Mouse (Mus musculus): Measurements from ENCODE around the gene Dctn1. TPM values are rescaled to one million over a fixed set of nuclear protein-coding genes. Genes with fewer than 3 reads are reported as not detected.
A peak's percentile ranks its signal among the peaks of the same experiment; 100 is the strongest.

The Dctn1 gene
- total and polyA plus RNA-seq, 2 experiments from 2014 or later = 126 to 152 TPM

- H3K4me1 ChIP-seq (ENCODE audit: insufficient read depth) = peaks cover 22% of the 10 kb centered on the region
- no peak for TF ChIP-seq CTCF (IDR thresholded peaks at IDR 0.05; ENCODE audit: low read depth)
- ATAC-seq (no peak), DNase-seq (no peak)
- H3K36me3 ChIP-seq (ENCODE audit: insufficient read depth) = peaks cover 25% of the 10 kb centered on the region
- H3K27me3 ChIP-seq (ENCODE audit: insufficient read depth, low read length) = no peaks in the 10 kb centered on the region
- no peak overlapping the region for H3K4me3 ChIP-seq (ENCODE audit: low read depth, low read length)
- no peaks in the 10 kb centered on the region for H3K9me3 ChIP-seq (ENCODE audit: low read length)
- no peak overlapping the region for H3K27ac ChIP-seq (ENCODE audit: low read depth, low read length)
- peak overlapping the region; percentile 93; the same call in 1 of the 2 replicates for H3K4me2 ChIP-seq (ENCODE audit: low read depth)
- no peak overlapping the region for H3K9ac ChIP-seq
- 80% methylated on average over 7 of the region's 7 CpGs for WGBS
These were observed 46.0 kb upstream of the Dctn1 start for GRCm38 (mm10) chr6:83119734-83120051.

GRCm38 (mm10) chr6:83120930-83121862 is 44.5 kb upstream of the Dctn1 start, which contains the start of gene Wbp1:
Wbp1 (minus strand) TSS chr6:83121559.
- ATAC-seq = peak; percentile 96

GRCm38 (mm10) chr6:83121863-83122710 is 43.6 kb upstream of the Dctn1 start:
- no peak for TF ChIP-seq CTCF (IDR thresholded peaks at IDR 0.05; ENCODE audit: low read depth)
- Histone ChIP-seq H3K9me3 (ENCODE audit: low read length) (no peaks in the 10 kb centered on the region), H3K4me1 (ENCODE audit: insufficient read depth) (peaks cover 22% of the 10 kb centered on the region), H3K4me3 (ENCODE audit: low read depth, low read length) (peak overlapping the region; percentile 70), H3K9ac (peak overlapping the region; percentile 70), H3K4me2 (ENCODE audit: low read depth) (peak overlapping the region; percentile 93), H3K36me3 (ENCODE audit: insufficient read depth) (peaks cover 24% of the 10 kb centered on the region), H3K27ac (ENCODE audit: low read depth, low read length) (peak overlapping the region; percentile 88), H3K27me3 (ENCODE audit: insufficient read depth, low read length) (no peaks in the 10 kb centered on the region)
- ATAC-seq (peak; percentile 38), DNase-seq (no peak)
- 6% methylated on average over 40 of the region's 52 CpGs for WGBS

More at GRCm38 (mm10) chr6:83120930-83121862, 44.5 kb upstream of the Dctn1 start, which contains the start of gene Wbp1:
- DNase-seq = peak; percentile 98
- Histone ChIP-seq H3K27me3 (ENCODE audit: insufficient read depth, low read length) (no peaks in the 10 kb centered on the region), H3K4me1 (ENCODE audit: insufficient read depth) (peaks cover 22% of the 10 kb centered on the region), H3K9ac (peak within 1 kb of the TSS; percentile 70), H3K4me2 (ENCODE audit: low read depth) (peak within 1 kb of the TSS; percentile 93), H3K36me3 (ENCODE audit: insufficient read depth) (peaks cover 25% of the 10 kb centered on the region), H3K4me3 (ENCODE audit: low read depth, low read length) (peak within 1 kb of the TSS; percentile 70), H3K9me3 (ENCODE audit: low read length) (no peaks in the 10 kb centered on the region), H3K27ac (ENCODE audit: low read depth, low read length) (peak within 1 kb of the TSS; percentile 88)
- under 1% methylated on average over 38 of the region's 38 CpGs for WGBS
- TF ChIP-seq CTCF (IDR thresholded peaks at IDR 0.05; ENCODE audit: low read depth) = no peak

- Histone ChIP-seq H3K27ac (ENCODE audit: low read depth, low read length) (no peak overlapping the region), H3K9me3 (ENCODE audit: low read length) (no peaks in the 10 kb centered on the region), H3K4me1 (ENCODE audit: insufficient read depth) (peaks cover 22% of the 10 kb centered on the region), H3K27me3 (ENCODE audit: insufficient read depth, low read length) (no peaks in the 10 kb centered on the region), H3K9ac (no peak overlapping the region), H3K36me3 (ENCODE audit: insufficient read depth) (peaks cover 15% of the 10 kb centered on the region), H3K4me3 (ENCODE audit: low read depth, low read length) (no peak overlapping the region), H3K4me2 (ENCODE audit: low read depth) (no peak overlapping the region)
- 84% methylated on average over 5 of the region's 5 CpGs for WGBS
- DNase-seq (no peak), ATAC-seq (no peak)
- TF ChIP-seq CTCF (IDR thresholded peaks at IDR 0.05; ENCODE audit: low read depth) = no peak
These were observed 42.8 kb upstream of the Dctn1 start for GRCm38 (mm10) chr6:83122961-83123360.

- Histone ChIP-seq H3K4me2 (ENCODE audit: low read depth) (peak overlapping the region; percentile 93), H3K9ac (peak overlapping the region; percentile 48), H3K36me3 (ENCODE audit: insufficient read depth) (no peaks in the 10 kb centered on the region), H3K27ac (ENCODE audit: low read depth, low read length) (no peak overlapping the region), H3K9me3 (ENCODE audit: low read length) (no peaks in the 10 kb centered on the region), H3K4me1 (ENCODE audit: insufficient read depth) (peaks cover 22% of the 10 kb centered on the region), H3K4me3 (ENCODE audit: low read depth, low read length) (peak overlapping the region; percentile 63), H3K27me3 (ENCODE audit: insufficient read depth, low read length) (no peaks in the 10 kb centered on the region)
- ATAC-seq (peak; percentile 30; the same call in 1 of the 2 replicates), DNase-seq (peak; percentile 96)
- no peak for TF ChIP-seq CTCF (IDR thresholded peaks at IDR 0.05; ENCODE audit: low read depth)
- WGBS = under 1% methylated on average over 30 of the region's 30 CpGs
These were observed 40.8 kb upstream of the Dctn1 start for GRCm38 (mm10) chr6:83124851-83125312.

- peak within 1 kb of the TSS; percentile 48 for H3K9ac ChIP-seq
- no peaks in the 10 kb centered on the region for H3K36me3 ChIP-seq (ENCODE audit: insufficient read depth)
- WGBS = 23% methylated on average over 5 of the region's 5 CpGs
- peaks cover 18% of the 10 kb centered on the region for H3K4me1 ChIP-seq (ENCODE audit: insufficient read depth)
- ATAC-seq (no peak), DNase-seq (no peak)
- H3K27me3 ChIP-seq (ENCODE audit: insufficient read depth, low read length) = no peaks in the 10 kb centered on the region
- peak within 1 kb of the TSS; percentile 63 for H3K4me3 ChIP-seq (ENCODE audit: low read depth, low read length)
- no peak for TF ChIP-seq CTCF (IDR thresholded peaks at IDR 0.05; ENCODE audit: low read depth)
- H3K27ac ChIP-seq (ENCODE audit: low read depth, low read length) = no peak within 1 kb of the TSS
- no peaks in the 10 kb centered on the region for H3K9me3 ChIP-seq (ENCODE audit: low read length)
- H3K4me2 ChIP-seq (ENCODE audit: low read depth) = peak within 1 kb of the TSS; percentile 93
These were observed 40.4 kb upstream of the Dctn1 start, which contains the start of gene Ino80b for GRCm38 (mm10) chr6:83125331-83125730. Ino80b (minus strand) TSS chr6:83125431.
